ENCODE assay signal across 8 mouse cellular contexts in the genomic region with DNA sequence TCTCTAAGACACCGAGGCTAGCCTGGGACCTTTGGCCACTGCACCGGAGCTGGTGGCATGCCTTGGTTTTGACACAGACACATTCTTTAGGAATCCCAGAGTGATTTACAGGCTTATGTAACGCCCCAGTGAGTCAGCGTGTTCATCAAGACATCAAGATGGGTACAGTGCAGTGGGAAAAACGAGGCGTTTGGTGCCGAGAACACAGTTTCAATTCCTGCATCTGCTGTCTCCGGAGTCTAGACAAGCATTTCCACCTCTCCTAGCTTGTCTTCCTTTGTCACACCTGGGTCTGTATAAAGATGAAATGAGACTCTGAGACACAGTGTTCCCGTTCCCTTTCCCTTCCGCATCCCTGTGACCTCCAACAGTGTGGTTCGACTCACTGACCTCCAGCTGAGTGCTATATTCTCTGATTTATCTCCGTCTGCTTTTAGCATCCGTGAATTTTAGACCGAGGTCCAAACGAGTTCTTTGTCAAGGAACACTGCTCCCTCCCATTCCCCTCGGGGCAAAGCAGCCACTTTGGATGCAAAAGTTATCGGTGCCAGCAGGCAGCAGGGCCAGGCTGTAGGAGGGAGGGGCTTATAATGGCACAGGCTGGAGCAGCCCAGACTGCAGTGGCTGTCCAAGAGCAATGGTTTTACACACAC. TPM values are rescaled to one million over a fixed set of nuclear protein-coding genes. Genes with fewer than 3 reads are reported as not detected.
DNase-seq lines count a peak whose midpoint lies in the region; ATAC-seq and TF ChIP-seq lines count a peak whose summit lies in the region.

No protein-coding gene starts in this region.

- H3K4me1 ChIP-seq in hindbrain, embryonic 11.5 days (replicated peaks; ENCODE audit: control insufficient read depth, insufficient read depth, low read length): no peaks in the 10 kb centered on the region

- 48% methylated on average over 17 of the region's 17 CpGs for WGBS in hindbrain, embryonic 11.5 days

- H3K4me2 ChIP-seq in hindbrain, embryonic 11.5 days (replicated peaks; ENCODE audit: low read depth, low read length): 0 out of 2 replicates have a peak overlapping the region, but pooled peaks have one; percentile 17

- H3K9me3 ChIP-seq in hindbrain, embryonic 11.5 days (ENCODE audit: control insufficient read depth, low read length): no peaks in the 10 kb centered on the region

- H3K4me3 ChIP-seq in hindbrain, embryonic 11.5 days (ENCODE audit: low read depth, low read length): no peak overlapping the region
- H3K4me3 ChIP-seq in left cerebral cortex, adult 2 months: 0 out of 2 replicates have a peak overlapping the region, but pooled peaks have one; percentile 17

- H3K27ac ChIP-seq in hindbrain, embryonic 11.5 days (ENCODE audit: low read depth, low read length): no peak overlapping the region; the same call in 1 of the 2 replicates
- peak overlapping the region; percentile 86 for H3K27ac ChIP-seq in left cerebral cortex, adult 2 months

- intact Hi-C loops in left cerebral cortex, adult 2 months (cut with DNase I): loop anchor here (2.0 kb wide), 1 partner anchor 21 kb away; a partner anchor contains a TSS

- H3K9ac ChIP-seq in hindbrain, embryonic 11.5 days (ENCODE audit: low read depth, low read length): no peak overlapping the region; the same call in 1 of the 2 replicates

- H3K36me3 ChIP-seq in hindbrain, embryonic 11.5 days (ENCODE audit: control insufficient read depth, insufficient read depth, low read length): no peaks in the 10 kb centered on the region

- DNase-seq in layer of hippocampus, adult 11-12 months (ENCODE audit: low spot score): peak; percentile 60
- DNase-seq in layer of hippocampus, postnatal 25 days (ENCODE audit: extremely low spot score in 1 of 2, low spot score in 1 of 2): no peak
- DNase-seq in cerebellum, adult 11-12 months: peak; percentile 72
- peak; percentile 39 for DNase-seq in hindbrain, embryonic 11.5 days (ENCODE audit: low spot score)
- DNase-seq in left cerebral cortex, adult 2 months (ENCODE audit: extremely low spot score in 1 of 2, low spot score in 2 of 2): peak; percentile 54 to 56
- peak; percentile 70 to 78 for DNase-seq in right cerebral cortex, postnatal 36 days (ENCODE audit: low spot score in 2 of 2)
- no peak for DNase-seq in thymus, postnatal 25 days
- DNase-seq in gastrocnemius, adult 18-20 months (ENCODE audit: low spot score): no peak

- ATAC-seq in hindbrain, embryonic 11.5 days (ENCODE audit: low FRiP score): peak; percentile 72

- H3K27me3 ChIP-seq in hindbrain, embryonic 11.5 days (ENCODE audit: control insufficient read depth, insufficient read depth, low read length): no peaks in the 10 kb centered on the region

- TF ChIP-seq CTCF in left cerebral cortex, adult 2 months (IDR thresholded peaks at IDR 0.05): no peak

RNA-seq across cellular contexts. Expression of a gene that starts 21.9 kb away (rescaled TPM):
- 10 to 100 TPM; 77.3 to 82.8 TPM for total RNA-seq in layer of hippocampus, postnatal 25 days (2021)
- polyA plus RNA-seq in hindbrain, embryonic 11.5 days (2014; fragmentation: Nextera tagmentation; extraction: Ambion mirVana): 54.0 and 60.0 TPM in 2 replicates
- total RNA-seq in left cerebral cortex, adult 2 months (2021): 10 to 100 TPM; 68.5 to 69.7 TPM
- 100 to 1,000 TPM; 198 to 200 TPM for total RNA-seq in gastrocnemius, adult 18-20 months (2021)

Comparison
In these comparisons a context has a peak if more than half of its experiments do, and no peak if none do; other contexts are left out.
1. DNase-seq: peak in layer of hippocampus, adult 11-12 months (single experiment), cerebellum, adult 11-12 months (single experiment), hindbrain, embryonic 11.5 days (single experiment), left cerebral cortex, adult 2 months (2 of 2) and right cerebral cortex, postnatal 36 days (2 of 2); none in layer of hippocampus, postnatal 25 days (0 of 2), thymus, postnatal 25 days (single experiment) and gastrocnemius, adult 18-20 months (single experiment).